Mouse (Mus musculus): Measurements from ENCODE around the gene Olfr76. TPM values are rescaled to one million over a fixed set of nuclear protein-coding genes. Genes with fewer than 3 reads are reported as not detected.
"Not testable (repeated sequence)": the region's sequence is repeated elsewhere in the genome, so short reads cannot be mapped to it uniquely, and the experiment has no call there.

The Olfr76 gene
- not detected in 2 replicates for polyA plus RNA-seq (2015; fragmentation: Nextera tagmentation; extraction: Ambion mirVana)

DNA sequence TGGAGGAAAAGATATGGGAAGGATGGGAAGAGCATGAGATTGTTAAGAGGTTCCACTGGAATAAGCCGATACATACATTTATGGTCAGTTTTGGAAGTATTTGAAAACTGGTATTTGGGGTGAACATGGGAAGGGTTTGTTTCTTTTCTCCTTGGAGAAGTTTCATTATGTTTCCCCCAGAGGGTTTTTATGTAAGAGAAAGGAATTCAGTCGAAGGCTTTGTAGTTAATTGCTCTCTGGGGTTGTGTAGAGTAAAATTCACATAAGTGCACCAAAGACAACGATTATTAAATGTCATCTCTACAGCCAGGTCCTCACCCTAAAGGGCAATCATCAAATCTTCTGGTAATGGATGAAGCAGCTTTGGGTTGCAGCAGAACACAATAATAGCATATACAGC is at the start of gene Olfr76:
Gene Olfr76, minus strand, starts transcription at position 101 of the 400 bp plus-strand sequence.
- 78% methylated on average over 3 of the region's 3 CpGs for WGBS
- H3K4me3 ChIP-seq (ENCODE audit: low read length), result no peak within 1 kb of the TSS
- H3K36me3 ChIP-seq (ENCODE audit: insufficient read depth, low read length), result no peaks in the 10 kb centered on the region
- no peaks in the 10 kb centered on the region for H3K4me1 ChIP-seq (ENCODE audit: insufficient read depth, low read length)
- H3K9me3 ChIP-seq (ENCODE audit: low read length), result no peaks in the 10 kb centered on the region
- no peaks in the 10 kb centered on the region for H3K27me3 ChIP-seq (ENCODE audit: insufficient read depth, low read length)
- no peak within 1 kb of the TSS for H3K27ac ChIP-seq (ENCODE audit: low read length)
- H3K4me2 ChIP-seq (replicated peaks; ENCODE audit: low read depth, low read length), result no peak within 1 kb of the TSS
- H3K9ac ChIP-seq (replicated peaks; ENCODE audit: low read length), result no peak within 1 kb of the TSS
- ATAC-seq (ENCODE audit: low FRiP score, low TSS enrichment), result no peak

DNA sequence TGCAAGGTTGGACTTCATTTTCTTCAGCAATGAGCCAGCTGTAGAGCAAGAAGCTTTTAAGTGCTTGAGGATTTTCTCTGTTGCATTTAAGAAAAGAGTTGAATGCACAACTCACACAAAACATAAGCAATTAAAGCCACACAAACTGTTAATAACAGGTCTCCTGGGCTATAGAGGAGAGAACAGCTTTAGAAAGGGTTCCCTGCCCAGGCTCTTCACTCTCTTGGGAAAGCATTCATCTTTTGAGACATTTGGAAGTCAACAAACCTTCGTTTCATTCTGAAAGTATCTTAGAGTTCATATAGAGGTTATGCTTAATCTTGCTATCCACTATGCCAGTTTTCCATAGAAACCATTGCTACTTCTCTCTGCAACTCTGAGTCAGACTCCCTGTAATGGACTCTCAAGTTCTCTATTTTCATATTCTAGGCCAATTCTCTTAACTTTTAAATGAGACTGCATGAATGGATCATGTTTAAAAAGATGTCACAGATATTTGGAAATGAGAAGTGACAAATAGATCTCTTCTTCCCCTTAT is 47.1 kb upstream of the Olfr76 start, which contains the start of gene Olfr1555-ps1:
Gene Olfr1555-ps1, minus strand, starts transcription at position 51 of the 538 bp plus-strand sequence.
- WGBS, result 41% methylated on average over 1 of the region's 1 CpGs
- ATAC-seq (ENCODE audit: low FRiP score, low TSS enrichment); H3K4me3 ChIP-seq (ENCODE audit: low read length); H3K4me1 ChIP-seq (ENCODE audit: insufficient read depth, low read length); H3K27ac ChIP-seq (ENCODE audit: low read length); H3K9me3 ChIP-seq (ENCODE audit: low read length); H3K36me3 ChIP-seq (ENCODE audit: insufficient read depth, low read length); H3K27me3 ChIP-seq (ENCODE audit: insufficient read depth, low read length); H3K9ac ChIP-seq (replicated peaks; ENCODE audit: low read length); H3K4me2 ChIP-seq (replicated peaks; ENCODE audit: low read depth, low read length): not testable (repeated sequence)

DNA sequence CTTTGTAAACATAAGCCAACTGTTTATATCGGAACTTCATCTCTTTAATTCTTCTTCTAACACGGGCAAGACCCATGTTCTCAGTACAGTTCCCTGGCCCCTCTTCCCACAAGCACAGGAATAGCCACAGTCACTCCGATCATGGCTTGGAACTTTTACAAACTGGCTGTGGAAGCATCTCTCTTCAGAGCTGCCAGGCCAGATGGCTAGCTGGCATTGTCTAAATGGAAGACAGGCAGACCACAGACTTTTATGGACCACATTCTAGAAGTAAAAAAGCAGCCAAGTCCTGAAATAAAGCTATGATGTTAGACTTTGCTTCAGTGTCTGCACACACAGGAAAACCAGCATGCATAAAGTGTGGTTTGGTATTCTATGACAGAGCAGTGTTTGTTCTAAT is 22.4 kb upstream of the Olfr76 start:
- 95% methylated on average over 3 of the region's 3 CpGs for WGBS
- Histone ChIP-seq H3K4me2 (replicated peaks; ENCODE audit: low read depth, low read length) (no peak overlapping the region), H3K4me3 (ENCODE audit: low read length) (no peak overlapping the region), H3K9ac (replicated peaks; ENCODE audit: low read length) (no peak overlapping the region), H3K9me3 (ENCODE audit: low read length) (no peaks in the 10 kb centered on the region), H3K36me3 (ENCODE audit: insufficient read depth, low read length) (no peaks in the 10 kb centered on the region), H3K27me3 (ENCODE audit: insufficient read depth, low read length) (no peaks in the 10 kb centered on the region), H3K27ac (ENCODE audit: low read length) (no peak overlapping the region), H3K4me1 (ENCODE audit: insufficient read depth, low read length) (no peaks in the 10 kb centered on the region)
- no peak for ATAC-seq (ENCODE audit: low FRiP score, low TSS enrichment)

DNA sequence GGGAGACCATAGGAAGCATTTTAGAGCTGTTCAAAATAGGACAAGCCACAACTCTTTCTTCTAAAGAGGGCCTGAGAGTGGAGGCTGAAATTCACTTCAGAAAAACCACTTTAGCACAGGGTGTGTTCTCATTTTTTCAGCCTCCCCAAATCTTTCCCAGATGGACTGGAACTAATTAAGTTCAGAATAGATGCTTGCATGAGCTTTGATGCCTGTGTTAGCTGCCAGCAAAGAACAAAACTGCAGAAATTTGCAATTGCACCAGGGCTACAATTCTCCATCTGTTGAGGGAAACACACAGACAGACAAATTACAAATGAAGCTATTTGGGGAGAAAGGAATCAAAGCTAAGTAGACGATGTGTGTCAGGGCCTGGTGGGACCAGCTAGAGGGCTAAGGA is 20.4 kb upstream of the Olfr76 start:
- H3K27ac ChIP-seq (ENCODE audit: low read length), result no peak overlapping the region
- ATAC-seq (ENCODE audit: low FRiP score, low TSS enrichment), result no peak
- 90% methylated on average over 1 of the region's 1 CpGs for WGBS

DNA sequence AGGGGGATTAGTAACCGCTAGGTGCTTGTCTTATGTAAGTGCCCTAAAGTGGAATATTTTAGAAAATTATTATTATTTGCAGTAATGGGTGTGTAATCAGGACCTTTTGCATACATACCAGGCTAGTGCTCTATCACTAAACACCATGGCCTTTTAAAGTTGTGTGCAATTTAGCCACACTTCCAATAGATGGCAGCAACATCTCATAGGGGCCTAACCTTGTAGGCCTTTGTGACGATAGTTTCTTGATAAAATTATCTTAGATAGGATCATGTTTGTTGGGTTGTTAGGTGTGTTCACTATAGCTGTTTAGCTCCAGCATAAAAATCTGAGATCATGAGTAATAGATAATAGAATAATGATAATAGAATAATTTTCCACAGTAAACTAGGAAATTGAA is 11.3 kb upstream of the Olfr76 start:
- no peaks in the 10 kb centered on the region for H3K9me3 ChIP-seq (ENCODE audit: low read length)
- H3K27ac ChIP-seq (ENCODE audit: low read length), result no peak overlapping the region
- H3K9ac ChIP-seq (replicated peaks; ENCODE audit: low read length), result no peak overlapping the region
- no peak overlapping the region for H3K4me3 ChIP-seq (ENCODE audit: low read length)
- H3K4me2 ChIP-seq (replicated peaks; ENCODE audit: low read depth, low read length), result no peak overlapping the region
- H3K4me1 ChIP-seq (ENCODE audit: insufficient read depth, low read length), result no peaks in the 10 kb centered on the region
- ATAC-seq (ENCODE audit: low FRiP score, low TSS enrichment), result no peak
- WGBS, result 30% methylated on average over 2 of the region's 2 CpGs
- H3K36me3 ChIP-seq (ENCODE audit: insufficient read depth, low read length), result no peaks in the 10 kb centered on the region
- no peaks in the 10 kb centered on the region for H3K27me3 ChIP-seq (ENCODE audit: insufficient read depth, low read length)

More for the DNA sequence above, 20.4 kb upstream of the Olfr76 start:
- Histone ChIP-seq H3K9ac (replicated peaks; ENCODE audit: low read length) (no peak overlapping the region), H3K9me3 (ENCODE audit: low read length) (no peaks in the 10 kb centered on the region), H3K4me2 (replicated peaks; ENCODE audit: low read depth, low read length) (no peak overlapping the region), H3K4me1 (ENCODE audit: insufficient read depth, low read length) (no peaks in the 10 kb centered on the region), H3K27me3 (ENCODE audit: insufficient read depth, low read length) (no peaks in the 10 kb centered on the region), H3K36me3 (ENCODE audit: insufficient read depth, low read length) (no peaks in the 10 kb centered on the region), H3K4me3 (ENCODE audit: low read length) (no peak overlapping the region)

DNA sequence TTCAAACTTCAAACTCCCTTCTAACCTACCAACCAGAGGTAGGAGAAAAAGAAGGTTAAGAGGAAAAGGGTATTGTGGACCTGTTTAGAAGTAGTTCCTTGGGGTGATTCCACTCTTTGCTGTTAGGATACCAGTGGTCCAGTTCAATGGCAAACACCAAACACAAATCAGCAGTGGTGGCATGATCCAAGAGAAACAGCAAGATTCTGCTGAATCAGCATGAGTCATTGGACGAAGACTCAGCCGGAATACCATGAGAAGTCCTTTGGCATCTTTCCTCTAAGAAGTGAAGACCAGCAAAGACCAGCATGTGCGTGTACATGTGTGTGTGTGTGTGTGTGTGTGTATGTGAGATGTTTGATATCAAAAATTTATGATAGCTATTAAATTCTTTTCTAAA is 6.5 kb downstream of the Olfr76 start:
- Histone ChIP-seq H3K9me3 (ENCODE audit: low read length) (no peaks in the 10 kb centered on the region), H3K9ac (replicated peaks; ENCODE audit: low read length) (no peak overlapping the region), H3K27me3 (ENCODE audit: insufficient read depth, low read length) (no peaks in the 10 kb centered on the region), H3K4me1 (ENCODE audit: insufficient read depth, low read length) (no peaks in the 10 kb centered on the region), H3K4me3 (ENCODE audit: low read length) (no peak overlapping the region), H3K36me3 (ENCODE audit: insufficient read depth, low read length) (no peaks in the 10 kb centered on the region), H3K27ac (ENCODE audit: low read length) (no peak overlapping the region), H3K4me2 (replicated peaks; ENCODE audit: low read depth, low read length) (no peak overlapping the region)
- no peak for ATAC-seq (ENCODE audit: low FRiP score, low TSS enrichment)
- 86% methylated on average over 3 of the region's 3 CpGs for WGBS

DNA sequence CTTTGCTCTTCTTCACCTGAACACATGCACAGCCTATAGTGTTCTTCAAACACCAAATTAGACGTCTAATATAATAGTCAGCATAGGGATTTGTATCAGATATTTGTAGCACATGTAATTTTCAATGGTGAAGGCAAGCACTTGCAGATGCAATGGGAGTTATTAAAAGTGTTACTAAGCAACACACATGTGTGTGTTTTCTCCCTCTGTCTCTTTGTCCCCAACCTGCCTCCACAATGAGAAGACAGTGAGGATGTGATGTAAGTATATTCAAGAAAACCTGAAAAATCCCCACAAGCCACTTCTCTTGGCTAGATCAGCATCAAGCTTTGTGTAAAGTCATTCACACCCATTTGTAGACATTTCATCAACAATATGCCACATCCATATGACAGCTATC is 7.2 kb downstream of the Olfr76 start, which contains the start of gene Olfr1428:
Gene Olfr1428, minus strand, starts transcription at position 101 of the 400 bp plus-strand sequence.
- Histone ChIP-seq H3K27me3 (ENCODE audit: insufficient read depth, low read length) (no peaks in the 10 kb centered on the region), H3K36me3 (ENCODE audit: insufficient read depth, low read length) (no peaks in the 10 kb centered on the region), H3K27ac (ENCODE audit: low read length) (no peak within 1 kb of the TSS), H3K4me3 (ENCODE audit: low read length) (no peak within 1 kb of the TSS), H3K4me2 (replicated peaks; ENCODE audit: low read depth, low read length) (no peak within 1 kb of the TSS), H3K9me3 (ENCODE audit: low read length) (no peaks in the 10 kb centered on the region), H3K4me1 (ENCODE audit: insufficient read depth, low read length) (no peaks in the 10 kb centered on the region), H3K9ac (replicated peaks; ENCODE audit: low read length) (no peak within 1 kb of the TSS)
- 79% methylated on average over 1 of the region's 1 CpGs for WGBS
- ATAC-seq (ENCODE audit: low FRiP score, low TSS enrichment), result no peak

DNA sequence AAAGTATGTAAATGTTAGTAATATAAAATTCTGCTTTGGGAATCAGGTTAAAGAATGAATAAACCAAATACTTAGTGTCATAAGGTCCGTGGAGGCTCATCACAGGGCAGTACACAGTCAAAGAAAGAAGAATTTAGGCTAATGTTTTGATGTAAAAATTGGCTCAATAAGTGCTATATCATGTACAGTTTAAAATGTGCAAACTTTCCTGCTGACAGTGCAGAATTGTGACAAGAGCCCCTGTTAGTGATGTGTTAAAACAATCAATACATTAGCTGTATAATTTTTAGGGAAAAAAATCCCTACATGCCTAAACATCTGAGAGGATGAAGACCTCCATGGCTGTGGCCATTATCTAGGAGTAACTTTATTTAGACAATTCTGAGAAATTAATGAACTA is 9.2 kb downstream of the Olfr76 start:
- H3K4me1 ChIP-seq (ENCODE audit: insufficient read depth, low read length), result no peaks in the 10 kb centered on the region
- H3K36me3 ChIP-seq (ENCODE audit: insufficient read depth, low read length), result no peaks in the 10 kb centered on the region
- H3K4me2 ChIP-seq (replicated peaks; ENCODE audit: low read depth, low read length), result no peak overlapping the region
- 62% methylated on average over 1 of the region's 1 CpGs for WGBS
- no peak overlapping the region for H3K9ac ChIP-seq (replicated peaks; ENCODE audit: low read length)
- ATAC-seq (ENCODE audit: low FRiP score, low TSS enrichment), result no peak
- H3K27ac ChIP-seq (ENCODE audit: low read length), result no peak overlapping the region
- no peaks in the 10 kb centered on the region for H3K9me3 ChIP-seq (ENCODE audit: low read length)
- H3K4me3 ChIP-seq (ENCODE audit: low read length), result no peak overlapping the region
- no peaks in the 10 kb centered on the region for H3K27me3 ChIP-seq (ENCODE audit: insufficient read depth, low read length)

DNA sequence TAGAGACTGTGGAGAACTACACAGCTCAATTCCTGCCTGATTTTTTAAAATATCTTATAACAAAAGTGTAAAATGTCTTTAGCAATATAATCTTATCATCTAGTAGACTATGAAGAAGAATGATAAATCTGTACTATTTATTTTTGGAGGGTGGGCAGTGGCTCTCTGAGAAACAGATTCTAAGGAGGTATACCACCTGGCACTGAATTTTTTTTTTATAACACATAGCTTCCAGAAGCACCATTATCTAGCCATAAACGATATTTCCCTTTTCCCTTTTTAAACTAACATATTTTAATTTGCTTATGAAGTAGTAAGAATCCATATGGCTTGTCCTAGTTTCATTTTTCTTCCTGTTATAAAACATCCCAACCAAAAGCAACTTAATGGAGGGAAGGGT is 18.5 kb downstream of the Olfr76 start:
- Histone ChIP-seq H3K27ac (ENCODE audit: low read length) (no peak overlapping the region), H3K4me2 (replicated peaks; ENCODE audit: low read depth, low read length) (no peak overlapping the region), H3K9ac (replicated peaks; ENCODE audit: low read length) (no peak overlapping the region), H3K4me1 (ENCODE audit: insufficient read depth, low read length) (no peaks in the 10 kb centered on the region), H3K4me3 (ENCODE audit: low read length) (no peak overlapping the region), H3K27me3 (ENCODE audit: insufficient read depth, low read length) (no peaks in the 10 kb centered on the region), H3K36me3 (ENCODE audit: insufficient read depth, low read length) (no peaks in the 10 kb centered on the region), H3K9me3 (ENCODE audit: low read length) (no peaks in the 10 kb centered on the region)
- 58% methylated on average over 1 of the region's 1 CpGs for WGBS
- ATAC-seq (ENCODE audit: low FRiP score, low TSS enrichment), result no peak

DNA sequence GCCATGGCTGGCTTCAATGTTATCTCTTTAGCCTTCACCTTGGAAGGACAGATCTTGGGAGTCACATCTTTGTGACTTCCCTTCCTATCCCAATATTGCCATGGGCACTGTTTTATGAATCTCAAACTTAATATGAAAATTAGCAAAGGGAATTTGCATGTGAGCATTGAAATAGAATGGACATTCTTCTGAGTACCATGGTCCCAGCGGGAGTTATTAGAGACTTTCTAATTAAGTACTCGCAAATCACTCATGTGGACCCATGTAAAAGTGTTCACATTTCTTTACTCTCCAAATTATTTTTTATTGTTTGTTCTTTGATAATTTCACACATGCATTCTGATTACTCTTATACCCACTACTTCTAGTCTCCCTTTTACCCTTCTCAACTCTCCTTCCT is 19.8 kb downstream of the Olfr76 start, which contains the start of gene Olfr1427:
Gene Olfr1427, minus strand, starts transcription at position 101 of the 400 bp plus-strand sequence.
- WGBS, result 94% methylated on average over 2 of the region's 2 CpGs

More for the DNA sequence above, 19.8 kb downstream of the Olfr76 start, which contains the start of gene Olfr1427:
- H3K27ac ChIP-seq (ENCODE audit: low read length), result no peak within 1 kb of the TSS
- H3K27me3 ChIP-seq (ENCODE audit: insufficient read depth, low read length), result no peaks in the 10 kb centered on the region
- H3K4me2 ChIP-seq (replicated peaks; ENCODE audit: low read depth, low read length), result no peak within 1 kb of the TSS
- no peak for ATAC-seq (ENCODE audit: low FRiP score, low TSS enrichment)
- H3K9me3 ChIP-seq (ENCODE audit: low read length), result no peaks in the 10 kb centered on the region
- no peaks in the 10 kb centered on the region for H3K36me3 ChIP-seq (ENCODE audit: insufficient read depth, low read length)
- H3K4me3 ChIP-seq (ENCODE audit: low read length), result no peak within 1 kb of the TSS
- H3K9ac ChIP-seq (replicated peaks; ENCODE audit: low read length), result no peak within 1 kb of the TSS
- H3K4me1 ChIP-seq (ENCODE audit: insufficient read depth, low read length), result no peaks in the 10 kb centered on the region

Measured in kidney, embryonic 16.5 days (tissue).